Mouse (Mus musculus): ENCODE results near the gene Gtf3c6. TPM values are rescaled to one million over a fixed set of nuclear protein-coding genes. Genes with fewer than 3 reads are reported as not detected.

The Gtf3c6 gene
- total RNA-seq (2023), result 23.2 to 31.2 TPM (median 27.4 TPM) in 4 replicates

DNA sequence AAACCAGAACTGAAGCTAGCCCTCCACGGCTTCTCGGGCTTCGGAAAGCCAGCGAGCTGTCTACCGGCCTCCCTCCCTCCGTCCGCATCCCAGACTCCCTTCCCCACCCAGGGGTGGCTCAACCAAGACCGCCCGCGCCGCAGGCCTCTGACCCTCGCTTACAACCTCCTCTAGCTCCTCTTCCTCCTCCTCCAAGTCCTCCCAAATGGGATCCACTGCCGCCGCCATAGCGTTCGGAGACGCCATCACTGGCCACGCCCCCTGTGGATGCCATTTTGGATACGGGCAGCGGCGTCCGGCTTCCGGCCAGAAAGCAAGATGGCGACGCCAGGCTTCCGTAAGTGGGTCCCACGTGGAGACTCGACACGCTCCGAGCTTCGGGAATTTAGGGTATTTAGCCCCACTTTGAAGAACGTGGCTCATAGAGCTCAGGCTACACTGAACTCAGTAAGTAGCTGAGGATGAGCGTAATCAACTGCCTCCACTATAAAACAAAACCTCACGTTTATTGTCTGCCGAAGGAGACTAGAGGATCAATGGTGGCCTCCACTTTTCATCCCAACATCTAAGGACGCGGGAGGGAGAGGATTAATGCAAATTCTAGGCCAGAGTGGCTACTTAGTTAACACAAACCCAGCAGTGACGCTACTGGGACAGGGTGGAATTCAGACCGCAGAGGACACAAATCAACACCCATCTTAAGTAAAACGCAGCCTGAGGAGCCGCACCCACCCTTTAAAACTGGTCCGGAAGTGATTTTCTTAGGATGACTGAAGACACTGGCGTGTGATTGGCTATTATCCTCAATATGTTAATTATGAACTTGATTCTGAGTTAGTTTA is at the start of gene Gtf3c6:
Gene Gtf3c6, minus strand, starts transcription at position 695 of the 842 bp plus-strand sequence.

GRCm38 (mm10) chr10:40302140-40302985 is 44.5 kb upstream of the Gtf3c6 start, which contains the start of gene Amd1:
Gene Amd1 (minus strand): TSS chr10:40302186.

GRCm38 (mm10) chr10:40246374-40247165 is 11.3 kb downstream of the Gtf3c6 start, which contains the start of gene Rpf2:
Gene Rpf2 (minus strand): TSS chr10:40247036.

Other genes with a start within 250 kb of the Gtf3c6 start
- 0.47 TPM in 1 of 4 replicates, not detected in the others for gene Mfsd4b1, start 232.8 kb downstream of the Gtf3c6 start, total RNA-seq (2023)
- 9.0 to 13.1 TPM (median 10.1 TPM) in 4 replicates for gene Slc16a10, start 115.8 kb downstream of the Gtf3c6 start, total RNA-seq (2023)
- gene Rpf2, start 11.1 kb downstream of the Gtf3c6 start, total RNA-seq (2023), result 16.3 to 22.5 TPM (median 19.1 TPM) in 4 replicates
- 39.3 to 47.1 TPM (median 42.1 TPM) in 4 replicates for gene Amd1, start 44.1 kb upstream of the Gtf3c6 start, total RNA-seq (2023)
- gene Cdk19, start 81.5 kb upstream of the Gtf3c6 start, total RNA-seq (2023), result 50.3 to 53.5 TPM (median 53.0 TPM) in 4 replicates

Measured in B cell, adult 62 days (primary cell).